Mouse (Mus musculus): ENCODE data around the gene Naglu.

Naglu gene

GRCm38 (mm10) chr11:101057860-101058259 is 12.0 kb upstream of the Naglu start:
- peak; percentile 92 for DNase-seq (ENCODE audit: low spot score)

GRCm38 (mm10) chr11:101058726-101059125 is 11.1 kb upstream of the Naglu start:
- DNase-seq (ENCODE audit: low spot score) = no peak

- DNase-seq (ENCODE audit: low spot score) = no peak
These were observed 10.3 kb upstream of the Naglu start for GRCm38 (mm10) chr11:101059473-101059872.

- peak; percentile 80 for DNase-seq (ENCODE audit: low spot score)
These were observed 9.7 kb upstream of the Naglu start for GRCm38 (mm10) chr11:101060126-101060525.

DNA sequence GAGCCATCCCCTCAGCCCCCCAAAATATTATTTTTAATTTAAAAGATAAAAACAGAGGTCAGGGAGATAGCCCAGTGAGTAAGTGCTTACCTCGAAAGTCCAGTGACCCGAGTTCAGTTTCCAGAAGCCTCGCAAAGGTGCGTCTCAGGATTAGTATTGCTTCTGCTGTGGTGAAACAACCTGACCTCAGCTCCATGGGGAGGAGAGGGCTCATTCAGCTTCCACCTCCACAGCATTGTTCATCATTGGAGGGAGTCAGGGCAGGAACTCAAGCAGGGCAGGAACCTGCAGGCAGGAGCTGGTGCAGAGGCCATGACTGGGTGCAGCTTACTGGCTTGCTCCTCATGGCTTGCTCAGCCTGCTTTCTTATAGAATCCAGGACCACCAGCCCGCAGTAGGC is 8.8 kb upstream of the Naglu start:
- no peak for DNase-seq (ENCODE audit: low spot score)

DNA sequence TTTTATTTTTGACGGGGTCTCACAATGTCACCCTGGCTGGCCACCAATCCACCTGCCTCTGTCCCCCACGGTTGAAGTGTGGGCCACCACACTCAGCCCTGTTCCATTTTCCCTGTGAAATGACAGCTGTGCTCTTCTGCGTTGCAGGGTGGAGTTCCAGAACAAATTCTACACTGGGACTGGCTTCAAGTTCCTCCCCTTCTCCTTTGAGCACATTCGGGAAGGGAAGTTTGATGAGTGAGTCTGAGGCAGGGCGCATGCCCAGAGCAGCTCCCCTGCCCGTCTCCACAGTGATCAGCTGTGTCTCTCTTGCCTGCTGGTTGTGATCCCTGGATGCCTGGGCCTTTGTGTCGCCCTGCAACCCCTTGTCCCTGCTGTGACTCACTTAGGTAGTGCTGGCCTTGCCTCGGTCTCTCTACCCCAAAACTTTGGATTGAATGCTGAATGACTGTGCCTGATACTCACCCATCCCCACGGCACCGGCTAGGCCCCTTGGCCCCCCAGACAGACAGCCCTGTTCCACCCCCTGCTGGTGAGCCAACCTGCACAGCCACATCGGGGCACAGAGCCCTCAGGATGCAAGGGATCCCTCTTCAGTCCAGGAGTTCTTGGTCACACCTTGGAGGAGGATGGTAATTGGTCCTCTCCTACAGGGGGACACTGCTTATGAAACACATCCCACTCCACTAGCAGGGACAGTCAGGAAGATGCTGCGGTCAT is 7.5 kb upstream of the Naglu start:
- DNase-seq (ENCODE audit: low spot score) = no peak

DNA sequence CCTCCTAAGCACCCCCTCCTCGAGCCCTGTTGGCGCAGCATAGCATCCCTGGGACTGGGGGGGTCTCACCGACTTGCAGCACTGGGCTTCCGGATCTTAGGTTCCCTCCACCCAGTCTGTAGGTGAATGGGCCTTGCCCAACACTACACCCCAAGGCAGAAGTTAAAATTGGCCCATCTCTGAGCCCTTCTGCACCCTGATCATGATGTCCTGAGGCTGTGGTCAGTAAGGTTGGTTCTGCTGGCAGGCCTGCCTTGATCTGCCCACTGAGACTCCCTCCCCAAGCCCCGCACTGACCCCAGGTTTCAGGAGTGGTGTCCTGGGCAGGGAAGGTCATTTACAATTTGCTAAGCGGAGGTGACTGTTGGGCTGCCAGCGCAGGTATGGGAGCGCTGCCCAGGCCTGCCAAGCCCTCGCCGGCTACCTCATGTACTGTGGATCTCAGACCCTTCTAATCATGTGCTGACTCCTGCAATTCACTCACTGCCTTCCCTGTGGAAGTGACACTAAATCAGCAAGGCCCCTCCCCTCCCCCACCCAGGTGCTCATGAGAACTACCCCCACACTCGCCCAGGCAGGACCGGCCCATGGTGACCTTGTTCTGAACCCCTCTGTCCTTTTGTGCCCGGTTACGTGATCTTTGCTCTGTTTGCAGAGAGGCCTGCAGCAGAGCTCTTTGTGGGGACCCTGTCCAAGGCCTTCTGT is 6.7 kb upstream of the Naglu start:
- no peak for DNase-seq (ENCODE audit: low spot score)

GRCm38 (mm10) chr11:101063676-101064327 is 6.0 kb upstream of the Naglu start:
- DNase-seq (ENCODE audit: low spot score) = peak; percentile 68

DNA sequence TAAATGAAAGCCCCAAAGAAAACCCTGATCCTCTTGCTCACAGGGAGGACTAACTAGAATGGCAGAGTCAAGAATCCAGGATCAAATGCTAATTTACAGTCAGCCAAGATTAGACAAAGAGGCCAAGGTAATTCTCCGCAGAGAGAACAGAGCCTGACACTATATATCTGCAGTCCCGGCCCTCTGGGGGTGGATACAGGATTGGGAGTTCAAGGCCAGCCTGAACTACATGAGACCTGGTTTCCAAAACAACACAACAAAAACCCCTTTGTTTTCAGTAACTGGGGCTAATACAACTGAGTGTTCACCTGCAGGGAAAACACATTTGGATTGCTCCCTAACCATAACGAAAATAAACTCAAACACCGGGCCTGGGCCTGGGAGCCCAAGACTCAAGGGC is 5.3 kb upstream of the Naglu start:
- DNase-seq (ENCODE audit: low spot score) = no peak

DNA sequence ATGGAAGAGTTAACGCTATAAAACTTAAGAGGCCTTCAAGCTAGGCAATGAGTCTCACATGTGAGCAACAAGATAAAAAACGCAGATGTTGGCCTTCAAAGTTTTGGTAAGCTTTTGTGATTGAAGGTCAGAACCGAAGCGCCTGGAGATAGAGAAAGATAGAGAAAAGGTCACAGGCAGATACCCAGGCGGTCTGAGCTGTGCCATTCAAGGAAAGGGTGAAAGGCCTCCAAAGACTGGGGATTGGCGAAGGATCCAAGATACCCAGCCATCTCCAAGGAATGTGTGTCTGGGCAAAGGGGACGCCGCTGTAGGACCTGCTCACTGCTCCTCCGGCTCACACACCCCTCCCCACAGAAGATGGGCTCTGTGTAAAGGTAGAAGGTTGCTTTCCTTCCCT is 4.8 kb upstream of the Naglu start:
- DNase-seq (ENCODE audit: low spot score) = no peak

GRCm38 (mm10) chr11:101066549-101067412 is 3.0 kb upstream of the Naglu start:
- DNase-seq (ENCODE audit: low spot score) = peak; percentile 91

GRCm38 (mm10) chr11:101070189-101070527 is 346 bp downstream of the Naglu start:
- no peak for DNase-seq (ENCODE audit: low spot score)

DNA sequence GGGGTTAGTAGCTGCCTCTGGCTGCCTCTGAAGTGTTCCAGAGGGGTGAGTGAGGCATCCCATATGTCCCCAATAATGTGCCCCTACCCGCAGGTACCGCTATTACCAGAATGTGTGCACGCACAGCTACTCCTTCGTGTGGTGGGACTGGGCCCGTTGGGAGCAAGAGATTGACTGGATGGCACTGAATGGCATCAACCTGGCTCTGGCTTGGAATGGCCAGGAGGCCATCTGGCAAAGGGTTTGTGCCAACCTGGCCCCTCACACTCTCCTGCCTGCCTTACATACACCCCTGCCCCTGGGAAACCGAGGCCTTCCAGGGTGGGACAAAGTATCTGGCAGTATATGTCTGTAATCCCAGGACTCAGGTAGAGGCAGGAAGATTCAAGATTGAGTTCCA is 1.2 kb downstream of the Naglu start:
- no peak for DNase-seq (ENCODE audit: low spot score)

GRCm38 (mm10) chr11:101071810-101072428 is 2.1 kb downstream of the Naglu start:
- DNase-seq (ENCODE audit: low spot score) = no peak

DNA sequence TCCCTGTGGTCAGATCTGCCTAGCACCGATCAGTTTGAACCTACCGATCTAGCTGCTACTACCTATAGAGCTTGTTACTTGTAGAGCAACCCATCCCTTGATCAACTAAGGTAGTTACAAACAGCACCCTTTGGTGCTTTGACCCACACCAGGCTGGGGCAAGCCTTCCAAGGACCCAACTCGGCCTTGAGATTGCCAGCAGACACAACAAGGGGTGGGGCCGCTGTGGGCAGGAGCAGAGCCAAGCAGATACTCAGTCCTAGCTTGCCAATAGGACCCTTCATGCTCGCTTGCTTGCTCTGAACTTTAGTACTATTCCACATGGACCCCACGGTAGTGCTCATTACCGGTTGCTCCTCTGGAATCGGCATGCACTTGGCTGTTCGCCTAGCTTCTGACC is 8.3 kb downstream of the Naglu start, which contains the start of gene Hsd17b1:
Hsd17b1 (plus strand) TSS at position 291 of the 400 bp plus-strand sequence.
- DNase-seq (ENCODE audit: low spot score) = no peak

DNA sequence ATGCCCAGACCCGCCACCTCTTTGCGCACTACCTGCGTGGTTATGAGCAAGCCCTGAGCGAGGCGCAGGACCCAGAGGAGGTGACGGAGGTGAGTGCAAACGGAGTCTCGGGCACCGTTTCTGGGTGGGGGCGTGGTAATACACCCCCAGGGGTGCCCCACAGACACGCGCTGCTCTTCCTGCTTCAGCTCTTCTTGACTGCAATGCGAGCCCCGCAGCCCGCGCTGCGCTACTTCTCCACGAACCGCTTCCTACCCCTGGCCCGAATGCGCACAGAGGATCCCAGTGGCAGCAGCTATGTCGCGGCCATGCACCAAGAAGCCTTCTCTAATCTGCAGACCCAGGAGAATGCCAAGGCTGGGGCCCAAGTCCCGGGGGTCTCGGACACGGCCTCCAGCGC is 9.9 kb downstream of the Naglu start:
- no peak for DNase-seq (ENCODE audit: low spot score)

GRCm38 (mm10) chr11:101080421-101080820 is 10.6 kb downstream of the Naglu start:
- DNase-seq (ENCODE audit: low spot score) = no peak

DNA sequence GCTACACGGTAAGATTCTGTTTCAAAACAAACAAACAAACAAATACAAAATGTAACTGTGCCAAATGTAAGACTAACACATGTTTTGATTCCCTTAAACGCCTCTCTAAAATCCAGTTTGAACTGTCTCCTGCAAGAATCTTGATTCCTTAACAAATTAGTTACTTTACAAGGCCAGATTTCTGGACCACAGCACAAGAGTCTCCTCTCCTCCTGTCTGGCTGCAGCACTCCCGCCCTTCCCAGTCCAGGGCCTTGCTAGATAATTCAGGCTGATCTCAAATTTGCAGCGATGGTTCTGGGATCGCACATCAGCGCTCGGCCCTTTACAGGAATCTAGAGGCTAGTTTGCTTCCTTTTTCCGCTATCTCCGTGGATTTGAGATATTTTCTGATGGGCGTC is 11.8 kb downstream of the Naglu start:
- no peak for DNase-seq (ENCODE audit: low spot score)

DNA sequence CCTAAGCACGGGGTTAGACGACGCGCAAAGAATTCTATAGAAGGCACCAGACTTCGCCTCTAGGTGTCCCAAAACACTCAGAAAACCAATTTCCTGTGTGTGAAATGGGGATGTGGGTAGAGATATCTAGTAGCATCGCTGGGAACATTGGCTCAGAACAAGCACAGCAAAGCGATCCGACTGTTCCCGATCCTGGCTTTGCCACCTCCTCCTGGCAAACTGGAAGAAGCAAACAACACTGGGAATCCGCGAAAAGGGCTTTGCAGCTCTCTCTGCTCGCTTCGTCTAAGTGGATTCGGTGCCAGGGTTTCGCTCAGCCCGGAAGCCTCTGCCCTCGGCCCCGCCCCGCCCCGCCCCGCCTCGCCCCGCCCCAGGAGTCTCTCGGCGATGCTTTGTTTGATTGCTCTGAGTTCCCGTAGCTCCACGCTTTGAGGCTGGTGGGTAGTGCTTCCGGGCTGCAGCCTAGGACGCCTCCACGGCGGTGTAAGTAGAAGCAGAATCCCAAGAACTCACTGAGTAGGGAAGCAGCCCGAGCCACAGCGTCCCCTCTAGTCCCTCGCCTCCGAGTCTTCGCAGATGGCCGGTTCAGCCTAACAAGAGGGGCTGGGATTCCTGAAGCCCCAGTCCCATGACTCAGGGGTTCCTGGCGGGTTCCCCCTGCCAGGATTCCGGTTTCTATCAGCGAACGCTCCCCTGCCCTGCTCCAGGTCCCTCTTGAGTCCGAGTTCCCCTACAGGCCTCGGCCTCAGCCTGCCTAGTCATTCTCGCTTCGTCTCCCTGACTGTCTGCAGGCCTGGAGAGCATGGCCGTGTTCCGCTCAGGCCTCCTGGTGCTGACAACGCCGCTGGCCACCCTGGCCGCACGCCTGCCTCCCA is 12.6 kb downstream of the Naglu start, which contains the start of gene Coasy:
Coasy (plus strand) TSS at position 358 of the 875 bp plus-strand sequence.
- peak; percentile 86 for DNase-seq (ENCODE audit: low spot score)

DNA sequence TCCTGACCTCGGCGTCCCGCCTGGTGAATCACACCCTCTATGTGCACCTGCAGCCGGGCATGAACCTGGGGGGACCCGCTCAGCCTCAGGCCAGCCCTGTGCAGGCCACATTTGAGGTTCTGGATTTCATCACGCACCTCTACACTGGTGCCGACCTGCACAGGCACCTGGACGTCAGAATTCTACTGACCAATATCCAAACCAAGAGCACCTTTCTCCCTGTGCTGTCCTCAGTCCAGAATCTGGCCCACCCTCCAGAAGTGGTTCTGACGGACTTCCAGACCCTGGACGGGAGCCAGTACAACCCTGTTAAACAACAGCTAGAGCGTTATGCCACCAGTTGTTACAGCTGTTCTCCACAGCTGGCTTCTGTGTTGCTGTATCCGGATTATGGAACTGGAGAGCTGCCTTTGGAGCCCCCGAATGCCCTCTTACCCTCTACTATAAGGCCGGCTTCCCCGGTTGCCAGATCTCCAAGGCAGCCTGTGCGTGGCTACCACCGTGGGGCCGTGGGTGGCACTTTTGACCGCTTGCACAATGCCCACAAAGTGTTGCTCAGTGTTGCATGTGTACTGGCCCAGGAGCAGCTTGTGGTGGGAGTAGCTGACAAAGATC is 13.4 kb downstream of the Naglu start:
- DNase-seq (ENCODE audit: low spot score) = no peak
